Mouse (Mus musculus): ENCODE measurements around the gene Gramd2. TPM values are rescaled to one million over a fixed set of nuclear protein-coding genes. Genes with fewer than 3 reads are reported as not detected.

The Gramd2 gene
- polyA plus RNA-seq, 1 experiment from 2014 or later, result 5.4 TPM

DNA sequence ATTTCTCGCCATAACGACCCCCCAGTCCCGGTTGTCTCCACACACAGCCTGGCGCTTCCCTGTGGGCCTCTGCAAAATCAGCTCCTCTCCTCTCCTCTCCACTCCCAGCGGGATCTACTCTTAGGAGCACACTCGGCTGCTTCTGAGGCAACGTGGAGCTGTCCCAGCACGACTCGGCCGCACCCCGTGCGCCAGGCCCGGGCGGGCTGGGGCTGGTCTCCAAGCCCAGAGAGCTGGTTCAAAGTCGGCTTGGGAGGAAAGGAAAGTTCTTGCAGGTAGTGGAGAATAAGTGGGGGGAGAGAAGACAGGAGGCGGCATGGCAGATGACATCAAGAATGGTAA is 561 bp downstream of the Gramd2 start:
- Histone ChIP-seq H3K4me3 (replicated peaks; ENCODE audit: low read length) (peak overlapping the region; percentile 66), H3K4me2 (ENCODE audit: low read length) (peak overlapping the region; percentile 86), H3K27ac (ENCODE audit: low read length) (no peak overlapping the region), H3K9ac (replicated peaks; ENCODE audit: low read depth, low read length) (peak overlapping the region; percentile 69), H3K4me1 (replicated peaks; ENCODE audit: control insufficient read depth, insufficient read depth, low read length) (peaks cover 12% of the 10 kb centered on the region), H3K9me3 (ENCODE audit: control insufficient read depth, low read length) (no peaks in the 10 kb centered on the region), H3K36me3 (ENCODE audit: control insufficient read depth, insufficient read depth) (peaks cover 19% of the 10 kb centered on the region), H3K27me3 (replicated peaks; ENCODE audit: control insufficient read depth, insufficient read depth, low read length) (no peaks in the 10 kb centered on the region; the same call in 1 of the 2 replicates)
- peak; percentile 26; the same call in 1 of the 2 replicates for ATAC-seq
- WGBS, result 10% methylated on average over 16 of the region's 16 CpGs

DNA sequence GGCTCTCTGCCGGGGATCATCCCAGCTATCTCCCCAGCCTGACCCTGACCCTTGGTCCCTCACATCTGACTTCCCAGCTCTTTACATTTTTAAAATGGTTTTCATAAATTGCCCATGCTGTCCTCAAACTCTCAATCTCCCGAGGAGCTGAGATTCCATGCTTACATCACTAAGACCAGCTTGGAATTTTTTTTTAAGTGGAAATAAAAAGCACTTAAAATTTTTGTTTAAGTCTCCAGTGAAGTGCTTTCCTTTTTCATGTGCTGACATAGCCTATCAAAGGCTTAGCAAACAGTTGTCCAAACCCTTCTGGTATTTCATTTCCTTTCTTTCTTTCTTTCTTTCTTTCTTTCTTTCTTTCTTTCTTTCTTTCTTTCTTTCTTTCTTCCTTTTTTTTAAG is 4.1 kb downstream of the Gramd2 start:
- no peak overlapping the region for H3K27ac ChIP-seq (ENCODE audit: low read length)
- no peaks in the 10 kb centered on the region for H3K9me3 ChIP-seq (ENCODE audit: control insufficient read depth, low read length)
- H3K27me3 ChIP-seq (replicated peaks; ENCODE audit: control insufficient read depth, insufficient read depth, low read length), result no peaks in the 10 kb centered on the region; the same call in 1 of the 2 replicates
- H3K4me1 ChIP-seq (replicated peaks; ENCODE audit: control insufficient read depth, insufficient read depth, low read length), result peaks cover 12% of the 10 kb centered on the region
- peaks cover 5% of the 10 kb centered on the region for H3K36me3 ChIP-seq (ENCODE audit: control insufficient read depth, insufficient read depth)
- no peak overlapping the region for H3K4me2 ChIP-seq (ENCODE audit: low read length)
- no peak for ATAC-seq
- H3K9ac ChIP-seq (replicated peaks; ENCODE audit: low read depth, low read length), result no peak overlapping the region
- no peak overlapping the region for H3K4me3 ChIP-seq (replicated peaks; ENCODE audit: low read length)
- 79% methylated on average over 2 of the region's 2 CpGs for WGBS

DNA sequence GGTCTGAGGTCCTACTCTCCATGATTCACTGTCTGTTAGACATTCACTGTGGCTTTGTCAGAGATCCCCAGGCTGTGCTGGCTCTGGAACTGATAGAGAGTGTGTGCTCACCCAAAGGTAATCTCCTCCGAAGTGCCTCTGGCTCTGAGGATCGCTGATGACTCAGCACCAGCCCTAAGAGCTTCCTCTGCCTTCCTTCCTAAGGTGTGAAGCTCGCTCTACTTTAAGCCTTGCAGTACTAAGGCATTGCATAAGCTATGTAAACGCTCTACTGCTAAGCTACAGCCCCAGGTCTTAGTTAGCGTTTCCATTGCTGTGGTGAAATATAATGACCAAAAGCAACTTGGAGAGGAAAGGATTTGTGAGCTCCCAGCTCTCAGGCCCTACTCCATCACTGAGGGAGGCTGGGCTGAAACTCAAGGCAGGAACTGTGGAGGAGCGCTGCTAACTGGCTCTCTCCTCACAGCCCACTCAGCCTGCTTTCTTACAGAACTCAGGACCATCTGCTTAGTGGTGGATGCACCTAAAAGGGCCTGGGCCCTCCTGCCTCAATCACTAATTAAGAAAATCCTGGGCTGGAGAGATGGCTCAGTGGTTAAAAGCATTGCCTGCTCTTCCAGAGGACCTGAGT is 7.6 kb downstream of the Gramd2 start:
- no peak overlapping the region for H3K9ac ChIP-seq (replicated peaks; ENCODE audit: low read depth, low read length)
- no peak overlapping the region for H3K4me2 ChIP-seq (ENCODE audit: low read length)
- H3K4me3 ChIP-seq (replicated peaks; ENCODE audit: low read length), result no peak overlapping the region
- ATAC-seq, result no peak
- H3K9me3 ChIP-seq (ENCODE audit: control insufficient read depth, low read length), result no peaks in the 10 kb centered on the region
- WGBS, result 44% methylated on average over 6 of the region's 6 CpGs
- H3K4me1 ChIP-seq (replicated peaks; ENCODE audit: control insufficient read depth, insufficient read depth, low read length), result peaks cover 12% of the 10 kb centered on the region
- no peaks in the 10 kb centered on the region for H3K36me3 ChIP-seq (ENCODE audit: control insufficient read depth, insufficient read depth)
- no peaks in the 10 kb centered on the region for H3K27me3 ChIP-seq (replicated peaks; ENCODE audit: control insufficient read depth, insufficient read depth, low read length)
- no peak overlapping the region for H3K27ac ChIP-seq (ENCODE audit: low read length)

DNA sequence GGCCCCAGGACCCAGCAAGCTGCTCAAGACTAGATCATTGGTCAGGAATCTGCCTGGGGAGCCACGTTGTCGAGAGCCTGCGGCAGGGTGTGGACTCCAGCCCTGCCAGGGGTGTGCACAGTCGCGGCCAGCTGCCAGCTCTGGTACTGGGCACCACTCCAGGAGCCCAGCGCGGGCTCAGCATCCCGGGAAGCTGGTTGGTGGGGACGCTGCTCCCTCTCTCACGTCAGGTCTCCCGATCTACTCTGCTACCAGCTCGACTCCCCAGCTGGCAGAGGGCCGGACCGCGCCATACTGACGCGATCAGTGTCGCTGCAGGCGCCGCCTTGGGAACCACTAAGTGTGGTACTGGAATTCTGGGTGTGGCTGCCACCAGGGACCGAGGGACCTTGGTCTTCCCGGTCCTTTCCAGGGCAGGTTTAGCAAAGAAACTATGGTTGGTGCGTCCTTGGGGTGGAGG is 11.7 kb downstream of the Gramd2 start:
- H3K27me3 ChIP-seq (replicated peaks; ENCODE audit: control insufficient read depth, insufficient read depth, low read length), result no peaks in the 10 kb centered on the region

DNA sequence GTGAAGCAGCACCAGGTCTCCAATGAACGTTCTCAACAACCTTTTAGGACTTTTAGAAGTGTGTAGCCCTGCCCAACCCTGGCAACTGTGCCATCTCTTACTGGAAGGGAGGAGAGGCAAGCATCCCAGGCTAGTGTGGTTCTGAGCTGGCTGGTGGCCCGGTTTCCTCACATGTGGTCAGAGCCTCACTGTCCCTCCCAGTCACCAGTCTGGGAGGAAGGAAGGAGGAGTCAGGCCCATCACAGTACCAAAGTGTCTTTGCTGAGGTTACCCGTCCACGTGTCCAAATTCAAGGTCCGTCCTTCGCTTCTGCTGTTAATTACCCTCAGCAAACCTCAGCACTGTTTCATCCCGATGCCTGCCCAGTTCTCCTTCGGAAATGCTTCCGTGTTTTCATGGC is 12.2 kb downstream of the Gramd2 start:
- Histone ChIP-seq H3K27me3 (replicated peaks; ENCODE audit: control insufficient read depth, insufficient read depth, low read length) (no peaks in the 10 kb centered on the region), H3K4me3 (replicated peaks; ENCODE audit: low read length) (peak overlapping the region; percentile 38), H3K27ac (ENCODE audit: low read length) (peak overlapping the region; percentile 68), H3K9me3 (ENCODE audit: control insufficient read depth, low read length) (no peaks in the 10 kb centered on the region), H3K4me1 (replicated peaks; ENCODE audit: control insufficient read depth, insufficient read depth, low read length) (peaks cover 15% of the 10 kb centered on the region), H3K4me2 (ENCODE audit: low read length) (peak overlapping the region; percentile 60), H3K9ac (replicated peaks; ENCODE audit: low read depth, low read length) (peak overlapping the region; percentile 47), H3K36me3 (ENCODE audit: control insufficient read depth, insufficient read depth) (no peaks in the 10 kb centered on the region)
- 21% methylated on average over 9 of the region's 9 CpGs for WGBS
- ATAC-seq, result peak; percentile 72

More for the DNA sequence above, 11.7 kb downstream of the Gramd2 start:
- no peaks in the 10 kb centered on the region for H3K9me3 ChIP-seq (ENCODE audit: control insufficient read depth, low read length)
- ATAC-seq, result peak; percentile 94
- peak overlapping the region; percentile 38 for H3K4me3 ChIP-seq (replicated peaks; ENCODE audit: low read length)
- peak overlapping the region; percentile 60 for H3K4me2 ChIP-seq (ENCODE audit: low read length)
- peaks cover 15% of the 10 kb centered on the region for H3K4me1 ChIP-seq (replicated peaks; ENCODE audit: control insufficient read depth, insufficient read depth, low read length)
- no peaks in the 10 kb centered on the region for H3K36me3 ChIP-seq (ENCODE audit: control insufficient read depth, insufficient read depth)
- H3K9ac ChIP-seq (replicated peaks; ENCODE audit: low read depth, low read length), result peak overlapping the region; percentile 47
- WGBS, result 4% methylated on average over 23 of the region's 23 CpGs
- peak overlapping the region; percentile 68 for H3K27ac ChIP-seq (ENCODE audit: low read length)

DNA sequence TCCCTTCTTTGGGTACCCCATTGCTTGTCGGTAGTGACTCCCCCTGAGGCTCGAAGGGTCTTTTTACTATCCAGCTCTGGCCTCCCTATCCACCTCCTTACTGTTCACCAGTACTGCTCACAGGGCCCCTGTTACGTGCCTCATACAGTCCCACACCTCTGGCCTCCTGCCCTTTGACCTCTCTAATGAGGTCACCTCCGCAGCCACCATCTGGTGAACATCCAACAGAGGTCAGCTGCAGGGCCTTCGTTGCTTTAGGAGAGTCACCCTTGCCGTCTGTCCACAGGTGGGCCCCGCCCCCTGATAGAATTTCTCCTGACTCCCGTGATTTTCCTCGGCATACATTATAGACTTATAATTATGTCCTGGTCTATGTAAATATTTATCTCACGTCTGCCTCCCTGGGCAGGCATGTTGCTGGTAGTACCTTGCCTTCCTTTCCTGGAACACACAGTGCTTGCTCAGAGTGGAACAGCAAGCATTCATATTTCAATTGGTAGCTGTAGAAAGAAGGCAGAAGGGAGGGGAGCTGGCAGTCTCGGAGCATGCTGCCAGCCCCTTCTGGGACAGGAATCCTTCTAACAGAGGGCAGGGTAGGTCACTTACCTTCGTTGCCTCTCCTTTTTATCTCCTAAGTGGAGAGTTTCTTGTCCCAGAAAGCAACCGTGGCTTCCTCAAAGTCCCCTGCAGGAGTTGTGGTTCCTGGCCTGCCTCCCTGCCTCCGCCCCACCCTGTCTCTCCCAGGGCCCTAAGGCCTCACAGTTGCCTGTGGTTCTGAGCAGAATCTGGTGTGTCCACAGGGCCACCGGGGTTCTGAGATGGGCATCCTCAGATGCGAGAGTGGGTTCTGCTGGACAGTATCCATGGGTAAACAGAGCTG is 14.9 kb downstream of the Gramd2 start:
- Histone ChIP-seq H3K4me2 (ENCODE audit: low read length) (no peak overlapping the region), H3K36me3 (ENCODE audit: control insufficient read depth, insufficient read depth) (no peaks in the 10 kb centered on the region), H3K27ac (ENCODE audit: low read length) (no peak overlapping the region), H3K4me1 (replicated peaks; ENCODE audit: control insufficient read depth, insufficient read depth, low read length) (peaks cover 15% of the 10 kb centered on the region), H3K9ac (replicated peaks; ENCODE audit: low read depth, low read length) (no peak overlapping the region), H3K4me3 (replicated peaks; ENCODE audit: low read length) (no peak overlapping the region), H3K9me3 (ENCODE audit: control insufficient read depth, low read length) (no peaks in the 10 kb centered on the region), H3K27me3 (replicated peaks; ENCODE audit: control insufficient read depth, insufficient read depth, low read length) (no peaks in the 10 kb centered on the region)
- WGBS, result 66% methylated on average over 16 of the region's 16 CpGs
- no peak for ATAC-seq

DNA sequence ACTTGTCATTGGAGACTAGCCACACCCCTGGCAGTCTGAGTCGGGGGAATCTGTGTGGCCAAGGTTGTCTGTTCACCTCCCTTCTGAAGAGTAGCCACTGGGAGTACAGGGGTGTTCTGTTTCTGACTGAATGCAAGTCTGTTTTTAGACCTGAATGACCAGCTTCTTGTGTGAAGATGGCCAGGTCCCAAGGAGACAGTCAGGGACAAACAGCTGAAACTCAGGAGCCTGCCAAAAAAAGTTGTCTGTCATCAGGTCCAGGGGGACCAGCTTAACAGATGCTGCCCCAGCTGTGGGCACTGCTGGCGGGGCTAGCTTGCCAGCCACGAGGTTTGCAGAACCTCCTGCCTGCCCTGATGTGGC is 15.5 kb downstream of the Gramd2 start:
- Histone ChIP-seq H3K4me1 (replicated peaks; ENCODE audit: control insufficient read depth, insufficient read depth, low read length) (peaks cover 15% of the 10 kb centered on the region), H3K27ac (ENCODE audit: low read length) (no peak overlapping the region), H3K4me3 (replicated peaks; ENCODE audit: low read length) (no peak overlapping the region), H3K4me2 (ENCODE audit: low read length) (no peak overlapping the region), H3K36me3 (ENCODE audit: control insufficient read depth, insufficient read depth) (no peaks in the 10 kb centered on the region), H3K9me3 (ENCODE audit: control insufficient read depth, low read length) (no peaks in the 10 kb centered on the region), H3K27me3 (replicated peaks; ENCODE audit: control insufficient read depth, insufficient read depth, low read length) (no peaks in the 10 kb centered on the region), H3K9ac (replicated peaks; ENCODE audit: low read depth, low read length) (no peak overlapping the region)
- no peak for ATAC-seq
- WGBS, result 55% methylated on average over 3 of the region's 3 CpGs

DNA sequence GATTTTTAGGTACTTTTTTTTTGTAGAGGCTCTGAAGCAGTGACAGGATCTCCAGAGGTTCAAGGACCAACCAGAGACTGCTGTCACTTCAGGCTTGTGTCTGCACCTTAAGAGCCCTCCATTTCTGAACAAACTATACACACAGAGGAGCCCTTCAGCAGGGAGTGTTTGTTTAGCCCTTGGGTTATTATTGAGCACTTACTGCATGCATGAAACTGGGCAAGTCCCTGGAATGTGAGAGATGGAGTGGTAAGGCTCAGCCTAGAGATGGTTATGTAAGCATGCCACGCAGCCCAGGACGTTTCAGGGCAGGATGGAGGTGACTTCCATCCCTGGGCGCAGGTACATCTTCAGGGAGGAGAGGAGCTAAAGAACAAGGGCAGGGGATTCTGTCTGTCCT is 16.4 kb downstream of the Gramd2 start:
- peaks cover 15% of the 10 kb centered on the region for H3K4me1 ChIP-seq (replicated peaks; ENCODE audit: control insufficient read depth, insufficient read depth, low read length)
- no peaks in the 10 kb centered on the region for H3K36me3 ChIP-seq (ENCODE audit: control insufficient read depth, insufficient read depth)
- no peak overlapping the region for H3K9ac ChIP-seq (replicated peaks; ENCODE audit: low read depth, low read length)
- no peaks in the 10 kb centered on the region for H3K27me3 ChIP-seq (replicated peaks; ENCODE audit: control insufficient read depth, insufficient read depth, low read length)
- no peak overlapping the region for H3K4me3 ChIP-seq (replicated peaks; ENCODE audit: low read length)
- no peak overlapping the region for H3K4me2 ChIP-seq (ENCODE audit: low read length)
- ATAC-seq, result no peak
- WGBS, result 84% methylated on average over 3 of the region's 3 CpGs
- no peaks in the 10 kb centered on the region for H3K9me3 ChIP-seq (ENCODE audit: control insufficient read depth, low read length)
- no peak overlapping the region for H3K27ac ChIP-seq (ENCODE audit: low read length)

DNA sequence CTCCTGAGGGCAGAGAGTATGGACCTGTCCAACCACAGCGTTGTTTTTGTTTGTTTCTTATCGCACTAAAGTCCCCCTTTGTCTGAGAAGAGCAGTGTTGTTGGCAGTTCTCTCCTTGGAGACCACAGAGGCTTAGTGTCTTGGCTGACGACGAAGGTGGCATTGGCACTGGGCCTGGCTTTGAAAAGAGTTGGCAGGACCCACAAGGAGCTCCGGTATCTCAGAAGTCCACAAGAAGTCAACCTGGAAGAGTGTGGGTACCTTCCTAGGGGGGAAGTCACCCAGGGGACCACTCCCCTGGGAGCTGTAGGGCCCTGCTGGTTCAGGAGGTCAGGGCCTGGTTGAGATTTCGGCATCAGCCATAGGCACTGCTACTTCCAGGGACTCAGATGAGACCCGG is 21.1 kb downstream of the Gramd2 start:
- Histone ChIP-seq H3K27me3 (replicated peaks; ENCODE audit: control insufficient read depth, insufficient read depth, low read length) (no peaks in the 10 kb centered on the region), H3K4me3 (replicated peaks; ENCODE audit: low read length) (no peak overlapping the region), H3K27ac (ENCODE audit: low read length) (no peak overlapping the region), H3K9ac (replicated peaks; ENCODE audit: low read depth, low read length) (no peak overlapping the region), H3K4me2 (ENCODE audit: low read length) (no peak overlapping the region), H3K9me3 (ENCODE audit: control insufficient read depth, low read length) (no peaks in the 10 kb centered on the region), H3K36me3 (ENCODE audit: control insufficient read depth, insufficient read depth) (no peaks in the 10 kb centered on the region), H3K4me1 (replicated peaks; ENCODE audit: control insufficient read depth, insufficient read depth, low read length) (no peaks in the 10 kb centered on the region)
- 65% methylated on average over 7 of the region's 7 CpGs for WGBS
- ATAC-seq, result no peak

All from forebrain, embryonic 16.5 days (tissue).